Mouse (Mus musculus) cerebellum, adult (tissue): ENCODE results near the gene Patz1.

Experiments used
- ATAC-seq: cut with Nextera tagmentation; 2 replicates; pipeline ENCODE4 v1.9.2; 2017; ENCODE audit warnings: mild to moderate bottlenecking, moderate library complexity, mixed read lengths; ENCODE audit not compliant: insufficient number of reproducible peaks, low FRiP score, low TSS enrichment

Patz1 gene

DNA sequence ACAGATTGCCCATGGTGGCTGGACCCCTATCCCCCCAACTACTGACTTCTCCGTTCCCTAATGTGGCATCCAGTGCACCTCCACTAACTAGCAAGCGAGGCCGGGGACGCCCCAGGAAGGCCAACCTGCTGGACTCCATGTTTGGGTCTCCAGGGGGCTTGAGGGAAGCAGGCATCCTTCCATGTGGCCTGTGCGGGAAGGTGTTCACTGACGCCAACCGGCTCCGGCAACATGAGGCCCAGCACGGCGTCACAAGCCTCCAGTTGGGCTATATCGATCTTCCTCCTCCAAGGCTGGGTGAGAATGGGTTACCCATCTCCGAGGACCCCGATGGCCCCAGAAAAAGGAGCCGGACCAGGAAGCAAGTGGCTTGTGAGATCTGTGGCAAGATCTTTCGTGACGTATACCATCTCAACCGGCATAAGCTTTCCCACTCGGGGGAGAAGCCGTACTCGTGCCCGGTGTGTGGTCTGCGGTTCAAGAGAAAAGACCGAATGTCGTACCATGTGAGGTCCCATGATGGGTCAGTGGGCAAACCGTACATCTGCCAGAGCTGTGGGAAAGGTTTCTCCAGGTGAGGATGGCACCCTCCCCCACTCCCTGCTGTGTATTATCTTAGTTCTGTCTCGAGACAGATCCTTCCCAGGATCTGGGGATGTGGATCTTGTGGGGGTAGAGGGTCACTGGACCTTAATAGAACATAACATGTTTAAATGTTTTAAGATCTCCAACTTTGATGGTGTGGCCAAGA is 2.8 kb downstream of the Patz1 start:
- no peak for ATAC-seq

DNA sequence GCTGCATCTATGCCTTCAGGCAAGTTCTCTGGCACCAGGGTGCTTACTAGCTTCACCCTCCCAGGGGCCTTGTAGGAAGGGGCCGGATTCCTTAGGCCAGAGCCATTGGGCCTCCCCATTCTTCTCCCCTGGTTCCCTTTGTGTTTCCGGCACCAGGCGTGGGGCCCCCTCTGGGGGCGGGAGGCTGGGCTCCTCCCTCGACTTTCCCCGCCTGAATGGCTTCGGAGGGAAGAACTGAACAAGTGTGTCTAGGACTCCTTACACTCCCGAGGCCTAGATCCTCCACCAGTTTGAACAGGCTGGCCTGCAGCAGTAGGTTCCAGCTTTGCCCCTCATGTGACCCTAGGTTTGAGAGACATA is 3.4 kb downstream of the Patz1 start:
- ATAC-seq: no peak

DNA sequence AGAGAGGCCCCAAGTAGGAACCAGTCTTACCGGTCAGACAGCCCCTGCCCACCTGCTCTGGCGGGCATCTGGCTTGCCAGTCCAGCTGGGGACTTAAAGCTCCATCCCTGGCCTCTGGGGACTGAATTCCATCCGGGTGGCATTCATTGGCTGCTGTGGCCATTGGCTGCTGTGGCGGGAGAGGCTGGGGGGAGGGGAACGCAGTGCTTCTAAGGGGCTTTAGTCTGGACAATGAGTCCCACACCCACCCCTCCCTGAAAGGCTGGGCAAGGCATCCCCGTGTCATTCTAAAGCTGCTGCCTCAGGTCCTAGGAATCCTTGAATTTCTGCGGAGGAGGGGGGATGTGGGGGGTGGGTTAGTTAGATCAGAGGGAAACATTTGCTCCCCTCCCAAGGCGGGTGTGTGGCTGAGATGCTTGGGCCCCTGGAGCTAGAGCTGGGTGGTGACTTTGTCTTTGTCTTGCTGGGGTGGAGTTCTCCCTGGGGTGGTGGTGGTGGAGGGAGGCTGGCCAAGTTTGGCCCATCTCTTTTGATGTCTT is 4.1 kb downstream of the Patz1 start:
- no peak for ATAC-seq

DNA sequence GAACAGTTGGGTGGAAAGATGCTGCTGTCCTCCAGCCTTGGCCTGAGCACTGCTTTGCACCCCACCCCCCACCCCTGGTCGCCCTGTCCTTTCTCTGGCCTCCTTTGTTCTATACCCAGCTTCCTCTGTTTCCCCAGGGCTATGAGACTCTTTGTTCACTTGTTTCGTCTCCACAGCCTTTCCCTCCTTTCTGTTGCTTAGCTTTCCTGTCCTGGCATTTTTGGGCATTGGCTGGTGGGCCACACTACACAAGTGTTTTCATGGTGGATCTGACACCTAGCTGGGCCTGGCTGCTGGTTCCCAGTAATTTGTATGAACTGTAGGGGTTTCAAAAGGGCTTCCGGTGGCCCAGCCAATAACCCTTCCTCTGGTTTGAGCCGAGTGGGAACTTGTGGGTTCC is 4.7 kb downstream of the Patz1 start:
- no peak for ATAC-seq

DNA sequence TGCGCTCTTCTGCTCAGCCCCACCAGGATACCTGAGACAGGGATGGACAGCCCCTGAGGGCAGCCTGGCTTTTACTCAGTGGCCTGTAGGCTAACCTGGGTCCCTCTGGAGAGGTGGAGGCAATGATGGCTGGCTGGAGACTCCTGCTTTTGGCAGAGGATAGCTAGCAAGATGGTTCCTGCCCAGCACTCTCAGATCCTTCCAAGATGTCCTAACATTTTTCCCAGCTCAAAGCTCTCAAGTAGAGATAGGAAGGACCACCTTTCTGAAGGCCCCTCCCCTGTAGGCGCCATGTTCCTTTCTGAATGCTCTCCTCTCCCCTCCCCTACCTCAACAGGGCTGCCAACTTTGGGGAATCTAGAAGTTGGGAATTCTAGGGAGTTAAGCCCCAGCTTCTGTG is 6.0 kb downstream of the Patz1 start:
- ATAC-seq: no peak

DNA sequence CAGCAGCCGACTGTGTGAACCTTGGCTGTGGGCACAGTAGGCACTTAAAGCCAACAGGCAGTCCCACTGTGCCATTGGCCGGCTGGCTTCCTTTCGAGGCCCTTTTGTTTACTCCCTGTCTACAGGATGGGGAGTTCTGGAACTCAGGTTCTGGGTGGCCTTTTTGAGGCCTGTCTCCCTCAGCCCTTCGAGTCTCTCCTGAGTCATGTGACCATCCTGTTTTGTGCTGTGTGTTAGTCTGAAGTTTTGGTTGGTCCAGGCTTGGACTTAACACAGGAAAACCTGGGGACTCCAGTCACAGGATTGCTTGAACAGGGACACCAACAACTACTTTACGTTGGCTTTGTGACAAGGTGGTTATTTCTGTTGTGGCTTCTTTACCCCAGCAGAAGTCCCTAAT is 7.4 kb downstream of the Patz1 start:
- ATAC-seq: no peak

DNA sequence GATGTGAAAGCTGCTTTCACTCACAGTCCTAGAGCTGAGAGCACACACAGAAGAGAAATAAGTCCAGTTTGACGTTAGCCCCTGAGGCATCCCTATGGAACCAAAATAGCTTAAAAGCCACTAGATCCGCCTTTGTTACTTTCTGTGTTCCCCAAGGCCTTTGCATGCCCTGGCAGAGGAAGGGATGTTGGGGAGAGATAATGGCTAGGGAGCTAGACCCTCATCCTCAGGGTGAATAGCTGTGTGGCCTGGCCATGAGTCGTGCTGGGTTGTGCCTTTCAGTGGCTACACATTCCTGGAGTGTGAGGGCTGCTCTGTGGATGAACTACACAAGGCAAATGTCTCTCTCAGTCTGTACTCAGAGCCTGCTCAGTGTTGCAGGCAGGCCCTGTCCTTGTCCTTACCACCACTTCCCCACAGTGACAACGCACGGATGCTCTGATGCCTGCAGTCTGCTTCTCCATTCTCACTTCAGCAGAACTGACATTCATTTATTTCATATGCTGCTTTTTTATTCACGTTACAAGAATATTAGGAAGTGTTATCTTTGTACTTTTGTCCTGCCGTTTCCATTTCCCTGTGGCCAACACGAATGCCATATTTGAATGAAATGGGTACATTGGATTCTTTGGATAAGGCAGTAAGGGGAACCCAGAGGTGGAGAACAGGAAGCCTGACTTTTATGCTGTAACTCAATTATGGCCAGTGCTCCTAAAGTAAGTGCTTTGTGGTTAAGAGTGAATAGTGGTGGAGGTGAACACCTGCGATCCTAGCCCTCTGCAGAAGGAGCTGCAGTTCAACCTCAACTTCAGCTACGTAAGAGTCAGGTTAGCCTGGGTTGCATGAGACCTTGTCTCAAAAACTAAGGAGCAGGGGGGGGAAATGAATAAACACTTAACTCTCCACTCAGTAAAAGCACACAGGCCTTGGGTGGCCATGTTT is 9.5 kb downstream of the Patz1 start:
- no peak for ATAC-seq

DNA sequence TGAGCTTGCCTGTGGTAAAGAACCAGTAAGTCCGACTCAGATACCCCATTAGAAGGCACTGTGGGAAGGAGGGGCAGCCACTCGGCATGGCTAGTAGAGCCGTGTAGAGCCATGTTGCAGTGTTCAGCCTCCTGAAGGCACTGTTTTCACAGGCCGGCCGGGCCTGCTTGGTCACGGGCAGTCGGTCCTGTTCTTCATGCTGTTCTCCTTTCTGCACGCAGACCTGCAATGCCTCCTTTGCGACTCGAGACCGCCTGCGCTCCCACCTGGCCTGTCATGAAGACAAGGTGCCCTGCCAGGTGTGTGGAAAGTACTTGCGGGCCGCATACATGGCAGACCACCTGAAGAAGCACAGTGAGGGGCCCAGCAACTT is 10.1 kb downstream of the Patz1 start:
- no peak for ATAC-seq

DNA sequence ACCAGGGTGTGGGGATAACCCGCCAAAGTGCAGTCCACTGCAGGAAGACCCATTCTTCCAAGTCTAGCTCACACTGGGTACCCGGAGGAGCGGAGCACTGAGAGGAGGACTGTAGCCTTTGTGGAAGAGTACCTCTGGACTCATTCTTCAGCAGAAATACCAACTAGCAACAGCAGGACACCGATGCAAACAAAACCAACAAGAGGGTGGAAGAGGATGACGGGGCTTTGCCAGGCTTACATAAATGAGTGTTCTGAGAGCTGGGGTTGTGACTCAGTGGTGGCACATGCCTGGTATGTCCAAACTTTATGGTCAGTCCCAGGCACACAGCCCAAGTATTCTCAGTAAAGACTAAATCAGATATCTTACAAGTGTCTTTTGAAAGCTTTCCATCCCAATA is 12.4 kb downstream of the Patz1 start:
- ATAC-seq: no peak

DNA sequence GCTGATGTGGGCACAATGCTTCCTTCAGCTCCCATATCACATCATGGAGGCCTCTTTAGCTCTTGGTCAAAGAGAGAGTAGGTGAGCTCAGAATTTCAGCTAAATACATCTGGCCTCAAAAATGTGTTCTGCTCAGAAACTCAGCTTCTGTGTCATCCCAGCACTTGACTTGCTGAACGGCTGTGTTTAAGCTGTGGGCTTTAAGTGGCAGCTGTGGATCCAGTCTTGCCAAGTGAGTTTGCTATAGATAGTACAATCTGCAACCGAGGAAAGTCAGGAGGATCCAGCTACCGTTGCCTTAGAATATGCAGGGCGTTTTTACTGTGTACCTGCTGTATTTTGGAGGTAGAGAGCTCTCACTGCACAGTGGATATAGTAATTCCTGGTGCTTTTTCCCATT is 13.7 kb downstream of the Patz1 start:
- no peak for ATAC-seq

DNA sequence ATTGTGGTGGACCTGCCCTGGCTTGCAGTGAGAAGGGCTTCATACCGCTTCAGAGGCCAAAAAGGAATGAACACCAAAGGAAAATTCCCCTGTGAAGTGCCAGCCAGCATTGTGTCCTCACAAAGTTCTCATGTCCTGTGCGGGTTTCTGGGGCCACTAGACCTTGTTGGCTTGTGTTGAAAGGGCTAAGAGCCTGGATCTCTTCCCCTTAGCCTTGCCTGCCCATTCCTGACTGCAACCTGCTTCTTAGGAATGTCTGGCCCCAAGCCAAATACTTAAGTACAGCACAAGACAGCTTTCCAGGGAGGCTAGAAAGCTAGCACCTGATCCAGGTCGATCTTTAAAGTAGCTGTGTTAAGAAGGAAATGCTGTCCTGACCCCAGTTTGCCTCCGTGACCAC is 14.1 kb downstream of the Patz1 start:
- ATAC-seq: no peak

DNA sequence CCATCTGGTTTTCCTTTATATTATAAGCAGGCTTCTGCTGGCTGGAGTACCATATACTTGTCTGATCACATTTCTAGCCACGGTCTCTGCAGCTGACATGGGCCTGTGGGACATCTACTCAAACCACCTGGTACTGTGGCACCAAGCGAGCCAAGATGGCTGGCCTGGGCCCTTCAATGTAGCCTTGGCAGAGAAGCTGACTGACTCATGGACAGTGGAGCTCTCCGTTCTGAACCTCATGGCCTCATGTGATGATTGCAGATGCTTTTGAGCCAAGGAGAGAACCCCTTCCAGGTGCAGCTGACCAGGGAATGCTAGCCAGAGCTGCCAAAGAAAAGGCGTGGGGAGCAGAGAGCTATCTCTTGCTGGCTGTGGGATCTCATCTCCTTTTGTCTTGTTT is 17.1 kb downstream of the Patz1 start:
- no peak for ATAC-seq

DNA sequence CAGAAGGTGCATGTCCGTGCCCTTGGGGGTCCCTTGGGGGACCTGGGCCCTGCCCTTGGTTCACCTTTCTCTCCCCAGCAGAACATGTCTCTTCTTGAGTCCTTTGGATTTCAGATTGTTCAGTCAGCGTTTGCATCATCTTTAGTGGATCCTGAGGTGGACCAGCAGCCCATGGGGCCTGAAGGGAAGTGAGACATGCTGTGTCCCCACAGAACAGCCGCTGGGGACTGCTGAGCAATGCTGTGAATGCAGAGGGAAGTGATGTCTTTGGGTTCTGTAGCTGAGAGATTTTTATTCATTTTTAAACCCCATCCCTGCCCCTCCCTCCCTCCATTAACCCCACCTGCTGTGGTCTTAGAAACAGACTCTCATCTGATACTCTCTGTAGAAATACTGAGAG is 19.2 kb downstream of the Patz1 start:
- no peak for ATAC-seq

DNA sequence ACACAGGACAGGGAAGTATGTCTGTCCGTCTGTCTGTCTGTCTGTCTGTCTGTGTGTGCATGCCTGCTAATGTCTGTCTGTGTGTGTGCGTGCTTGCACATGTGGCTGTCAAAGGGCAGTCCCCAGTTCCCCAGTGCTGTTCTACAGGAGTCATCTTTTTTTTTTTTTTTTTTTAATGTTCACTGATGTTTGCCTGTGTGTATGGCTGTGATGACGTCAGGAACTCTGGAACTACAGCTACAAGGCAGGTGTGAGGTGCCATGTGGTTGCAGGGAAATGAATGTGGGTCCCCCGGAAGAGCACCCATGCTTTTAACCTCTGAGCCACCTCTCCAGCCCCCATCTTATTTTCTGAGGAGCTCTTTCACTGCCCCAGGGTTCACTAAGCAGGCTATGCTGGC is 21.2 kb downstream of the Patz1 start:
- no peak for ATAC-seq

DNA sequence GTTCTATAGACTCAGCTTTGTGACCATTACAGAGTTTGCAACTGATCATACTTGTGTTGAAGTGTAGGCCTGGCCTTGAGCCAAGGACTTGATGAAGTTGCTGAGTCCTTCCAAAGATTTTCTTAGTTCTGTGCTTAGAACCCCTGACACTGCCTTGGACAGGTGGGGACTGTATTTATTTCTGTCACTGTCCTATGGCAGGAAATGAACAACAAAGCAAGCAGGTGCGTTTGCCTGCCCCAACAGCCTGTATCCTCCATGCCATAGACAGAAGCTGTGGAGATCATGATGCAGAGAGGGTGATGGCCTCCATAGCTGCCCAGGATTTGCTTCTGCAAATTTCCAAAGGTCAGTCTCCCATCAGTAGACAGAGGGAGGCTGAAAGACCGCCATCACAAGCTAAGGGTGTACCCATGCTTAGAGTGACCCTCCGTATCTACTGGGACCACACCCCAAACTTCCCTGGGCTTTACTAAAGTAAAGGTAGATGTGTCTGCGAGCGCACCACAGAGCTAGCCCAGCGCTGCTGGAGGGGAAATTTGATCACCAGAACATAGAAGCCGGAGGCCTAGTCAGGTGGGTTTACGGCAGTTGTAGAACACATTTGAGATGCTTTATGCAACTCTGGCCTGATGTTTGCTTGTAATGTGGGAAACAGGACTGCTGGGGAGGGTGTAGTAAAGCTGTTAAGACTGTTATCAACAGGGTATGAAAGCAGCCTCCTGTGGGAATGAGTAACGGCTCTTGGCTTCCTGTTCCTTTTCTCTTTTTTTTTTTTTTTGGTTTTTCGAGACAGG is 22.3 kb downstream of the Patz1 start:
- ATAC-seq: no peak

DNA sequence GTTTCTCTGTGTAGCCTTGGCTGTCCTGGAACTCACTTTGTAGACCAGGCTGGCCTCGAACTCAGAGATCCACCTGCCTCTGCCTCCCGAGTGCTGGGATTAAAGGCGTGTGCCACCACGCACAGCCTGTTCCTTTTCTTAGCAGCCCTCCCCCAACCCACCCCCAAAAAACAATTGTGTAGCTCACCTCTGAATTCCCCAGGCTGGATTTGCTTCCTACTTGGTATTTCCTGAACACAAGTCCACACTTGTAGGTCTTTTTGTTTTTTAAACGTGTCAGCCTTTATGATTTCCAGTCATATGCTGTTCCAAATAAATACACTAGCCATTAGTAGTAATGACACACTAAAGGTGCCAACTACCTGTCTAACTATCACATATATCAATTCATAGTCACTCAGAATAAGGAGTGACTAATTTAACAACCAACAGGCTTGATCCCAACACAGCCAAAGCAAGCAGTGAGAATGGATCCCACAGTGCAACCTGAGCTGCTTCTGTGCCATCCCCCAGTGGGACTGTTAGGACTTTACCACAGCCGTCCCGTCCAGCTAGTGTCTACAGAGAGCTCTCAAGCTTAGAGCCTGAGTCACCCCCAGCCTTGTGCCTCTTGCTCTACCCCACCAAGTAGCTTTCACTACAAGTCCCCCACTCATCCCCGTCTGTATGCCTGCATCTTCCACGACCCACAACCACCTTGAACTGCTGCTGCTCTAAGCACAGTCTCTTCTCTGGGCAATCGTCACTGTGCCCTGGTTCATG is 23.1 kb downstream of the Patz1 start:
- ATAC-seq: no peak

DNA sequence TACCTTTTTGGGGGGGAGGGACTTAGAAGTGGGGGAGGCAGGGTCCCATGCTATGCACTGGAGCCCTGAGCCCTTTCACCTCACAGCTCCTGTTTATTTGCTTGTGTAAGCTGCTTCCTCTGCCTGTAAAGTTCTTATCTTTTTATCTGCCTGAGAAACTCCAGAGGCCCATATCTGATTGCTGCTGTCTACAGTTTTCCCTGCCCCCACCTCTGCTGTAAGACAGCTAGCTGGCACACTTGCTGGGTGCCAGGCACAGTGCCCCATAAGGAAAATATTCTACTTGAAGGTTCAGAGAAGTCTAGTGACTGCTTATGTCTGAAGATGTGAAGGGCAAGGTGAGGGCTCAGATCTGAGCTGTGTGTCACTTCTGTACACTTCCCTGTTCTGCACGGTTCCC is 24.6 kb downstream of the Patz1 start:
- ATAC-seq: no peak

DNA sequence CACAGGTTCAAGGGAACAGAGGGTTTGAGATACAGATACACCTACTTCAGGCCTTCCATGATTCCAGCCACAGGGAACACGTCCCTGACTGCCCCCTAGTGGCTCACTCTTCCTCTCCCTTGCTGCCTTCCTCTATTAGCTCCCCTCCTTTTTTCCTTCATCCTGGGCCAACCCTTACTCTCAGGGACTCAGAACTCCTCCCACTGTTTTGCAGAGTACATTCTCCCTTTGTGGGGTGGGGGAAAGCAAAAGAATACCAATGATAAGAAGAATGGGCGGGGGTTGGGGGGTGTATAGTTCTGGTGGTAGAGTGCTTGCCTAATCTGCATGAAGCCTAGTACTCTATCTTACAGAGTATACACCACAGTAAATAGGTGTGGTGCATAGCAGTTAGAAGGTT is 25.5 kb downstream of the Patz1 start:
- no peak; the same call in 1 of the 2 replicates for ATAC-seq

DNA sequence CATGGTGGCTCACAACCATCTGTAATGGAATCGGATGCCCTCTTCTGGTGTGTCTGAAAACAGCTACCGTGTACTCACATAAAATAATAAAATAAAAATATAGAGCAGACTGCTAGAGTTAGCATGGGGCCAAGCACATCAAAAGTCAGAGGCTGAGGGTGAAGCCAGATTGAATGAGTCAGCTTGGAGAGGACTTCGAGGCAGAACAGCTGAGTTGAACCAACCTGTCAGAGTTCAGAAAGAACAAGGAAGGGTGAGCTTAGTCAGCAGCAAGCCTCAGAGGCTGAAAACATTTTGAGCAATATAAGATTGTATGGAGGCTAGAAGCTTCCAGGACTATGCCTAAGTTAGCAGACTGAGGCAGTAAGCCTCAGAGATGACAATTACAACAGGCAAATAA is 29.6 kb downstream of the Patz1 start:
- ATAC-seq: no peak

DNA sequence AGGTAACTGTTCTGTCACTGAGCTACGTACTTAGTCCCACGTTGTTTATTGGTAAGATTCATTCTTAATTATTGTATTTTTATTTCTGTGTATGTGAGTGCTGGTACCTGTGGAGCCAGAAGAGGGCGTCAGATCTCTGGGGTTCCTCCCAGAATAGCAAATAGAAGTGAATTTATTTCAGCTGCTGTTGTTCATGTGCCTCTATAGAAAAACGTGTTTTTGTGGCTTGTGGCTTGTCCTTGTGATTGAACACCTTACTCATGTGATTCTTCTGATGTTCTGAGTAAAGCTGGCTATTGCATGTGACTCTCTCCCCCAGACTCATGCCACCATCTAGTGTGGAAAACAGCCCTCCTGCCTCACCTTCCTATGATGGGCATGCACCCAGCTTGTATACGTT is 39.6 kb downstream of the Patz1 start:
- ATAC-seq: no peak
